Mouse (Mus musculus) stomach, embryonic 16.5 days (tissue): ENCODE data around the gene Txndc16. TPM values are rescaled to one million over a fixed set of nuclear protein-coding genes. Genes with fewer than 3 reads are reported as not detected.
A peak's percentile ranks its signal among the peaks of the same experiment; 100 is the strongest.

Experiments used
- ATAC-seq: fragments of 200-750 bp; cut with Nextera tagmentation; 2 replicates; pipeline ENCODE4 v1.8.0; 2017; ENCODE audit warnings: moderate number of reproducible peaks, moderate TSS enrichment; ENCODE audit not compliant: insufficient read depth, low FRiP score
- H3K27ac ChIP-seq: fragments of 300-500 bp; sonication (generic); 2 replicates; pipeline ENCODE4 v1.5.1; 2014; ENCODE audit warnings: low read length
- H3K27me3 ChIP-seq: fragments of 300-500 bp; sonication (generic); 2 replicates; pipeline ENCODE4 v1.6.1; 2014; ENCODE audit warnings: low read length, control low read depth, mixed read lengths; ENCODE audit not compliant: control insufficient read depth, insufficient read depth
- H3K36me3 ChIP-seq: fragments of 300-500 bp; sonication (generic); 2 replicates; pipeline ENCODE4 v1.6.1; 2014; ENCODE audit warnings: low read length; ENCODE audit not compliant: control insufficient read depth, insufficient read depth
- H3K4me1 ChIP-seq: fragments of 300-500 bp; sonication (generic); 2 replicates; pipeline ENCODE4 v1.6.1; 2014; ENCODE audit warnings: low read length, control low read depth, mixed read lengths; ENCODE audit not compliant: control insufficient read depth, insufficient read depth
- H3K4me2 ChIP-seq: fragments of 300-500 bp; sonication (generic); 2 replicates; pipeline ENCODE4 v1.6.1; 2014; ENCODE audit warnings: low read depth, low read length, mixed read lengths
- H3K4me3 ChIP-seq: fragments of 300-500 bp; sonication (generic); replicated peaks from 2 replicates; pipeline ENCODE4 v1.5.1; 2014; ENCODE audit warnings: mild to moderate bottlenecking, low read length
- H3K9ac ChIP-seq: fragments of 300-500 bp; sonication (generic); 2 replicates; pipeline ENCODE4 v1.6.1; 2014; ENCODE audit warnings: low read length
- H3K9me3 ChIP-seq: fragments of 300-500 bp; sonication (generic); replicated peaks from 2 replicates; pipeline ENCODE4 v1.6.1; 2016; ENCODE audit warnings: low read length, control low read depth; ENCODE audit not compliant: control insufficient read depth
- WGBS: fragments of 180-500 bp; shearing (Covaris S2); extraction: QIAGEN DNeasy Blood & Tissue Kit; methylation state at CpG from one replicate; pipeline ENCODE4 v1.1.7; 2014; 5-methylcytosine and 5-hydroxymethylcytosine counted together
- polyA plus RNA-seq: library from polyadenylated mRNA; unstranded; fragments of >200 nt; fragmentation: Nextera tagmentation; extraction: Ambion mirVana; gene quantifications from 2 replicates; pipeline ENCODE4 v1.2.1, GENCODE M21; 2015

Gene Txndc16
- polyA plus RNA-seq, 1 experiment from 2014 or later, result 12.0 TPM

DNA sequence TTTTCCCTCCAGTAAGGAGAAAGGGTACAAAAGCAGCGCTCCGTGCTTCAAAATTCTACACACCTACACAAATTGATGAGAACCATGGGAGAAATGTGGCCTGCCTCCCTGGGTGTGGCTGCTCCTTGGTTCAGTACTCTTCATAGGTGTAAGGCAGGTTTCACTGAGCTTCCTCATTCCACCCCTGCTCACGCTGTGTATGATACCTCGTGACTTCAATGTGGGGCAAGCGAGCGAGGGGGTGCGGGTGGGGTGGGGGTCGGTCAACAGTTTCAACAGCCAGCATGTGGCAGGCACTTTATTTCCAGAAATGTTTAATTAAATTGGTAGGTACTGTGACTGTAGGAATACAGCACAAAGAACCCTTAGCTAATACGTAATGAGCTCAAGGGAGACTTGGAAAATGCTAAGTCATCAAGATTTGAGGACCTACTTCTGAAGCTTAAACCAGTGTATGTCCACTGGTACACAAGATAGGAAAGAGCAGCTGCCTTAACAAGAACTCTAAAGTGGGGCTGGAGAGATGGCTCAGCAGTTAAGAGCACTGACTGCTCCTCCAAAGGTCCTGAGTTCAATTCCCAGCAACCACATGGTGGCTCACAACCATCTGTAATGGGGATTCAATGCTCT lies 3.3 kb downstream of the Txndc16 start:
- H3K4me1 ChIP-seq, result 0 out of 2 replicates have a peak, but pooled peaks cover 7% of the 10 kb centered on the region

DNA sequence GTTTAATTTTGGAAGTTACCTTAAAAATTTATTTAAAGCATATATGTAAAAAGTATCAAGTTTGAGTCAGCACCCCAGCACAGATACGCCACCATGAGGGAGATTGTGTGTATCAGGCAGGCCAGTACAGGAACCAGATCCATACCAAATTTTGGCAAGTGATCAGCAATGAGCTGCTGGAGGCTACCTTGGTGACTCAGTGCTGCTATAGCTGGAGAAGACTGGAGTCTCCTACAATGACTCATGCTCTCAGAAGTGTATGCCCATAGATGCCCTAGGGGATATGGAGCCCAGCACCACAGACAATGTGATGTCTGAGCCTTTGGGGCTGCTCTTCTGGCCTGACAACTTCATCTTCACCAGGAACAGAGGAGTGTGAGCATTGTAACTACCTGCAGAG lies 8.7 kb downstream of the Txndc16 start:
- no peaks in the 10 kb centered on the region for H3K27me3 ChIP-seq
- no peaks in the 10 kb centered on the region for H3K36me3 ChIP-seq
- H3K9me3 ChIP-seq, result no peaks in the 10 kb centered on the region
- H3K4me3 ChIP-seq, result no peak overlapping the region
- H3K4me2 ChIP-seq, result no peak overlapping the region
- 95% methylated on average over 1 of the region's 1 CpGs for WGBS
- H3K9ac ChIP-seq, result no peak overlapping the region
- H3K27ac ChIP-seq, result no peak overlapping the region
- no peaks in the 10 kb centered on the region for H3K4me1 ChIP-seq
- no peak; the same call in 1 of the 2 replicates for ATAC-seq

More for the DNA sequence above, 3.3 kb downstream of the Txndc16 start:
- Histone ChIP-seq H3K36me3 (no peaks in the 10 kb centered on the region), H3K9me3 (no peaks in the 10 kb centered on the region), H3K27ac (no peak overlapping the region), H3K4me3 (no peak overlapping the region), H3K27me3 (no peaks in the 10 kb centered on the region), H3K9ac (no peak overlapping the region), H3K4me2 (no peak overlapping the region)
- ATAC-seq, result no peak
- WGBS, result 84% methylated on average over 9 of the region's 9 CpGs

DNA sequence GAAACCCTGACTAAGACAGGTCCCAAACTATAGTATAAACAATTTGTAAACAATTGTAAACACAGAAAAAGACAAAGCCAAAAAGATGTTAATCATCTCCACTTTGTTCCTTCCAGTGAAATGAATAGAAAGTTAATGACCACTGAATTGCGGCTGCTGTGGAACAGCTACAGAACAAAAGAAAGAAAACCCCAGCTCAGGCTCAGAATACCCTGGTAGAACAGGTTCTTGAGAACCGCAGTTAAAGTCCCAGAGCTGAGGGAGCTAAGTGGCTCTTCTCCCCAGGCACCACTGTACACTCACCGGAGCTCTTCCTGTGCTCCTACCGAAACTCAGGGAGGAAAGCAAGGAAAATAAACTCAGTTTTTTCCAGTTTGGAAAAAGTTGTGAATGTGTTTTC lies 9.4 kb downstream of the Txndc16 start:
- H3K4me1 ChIP-seq, result no peaks in the 10 kb centered on the region
- H3K36me3 ChIP-seq, result no peaks in the 10 kb centered on the region
- H3K4me3 ChIP-seq, result no peak overlapping the region
- no peak overlapping the region for H3K9ac ChIP-seq
- no peak overlapping the region for H3K4me2 ChIP-seq
- no peaks in the 10 kb centered on the region for H3K9me3 ChIP-seq
- no peaks in the 10 kb centered on the region for H3K27me3 ChIP-seq
- no peak for ATAC-seq
- 66% methylated on average over 4 of the region's 4 CpGs for WGBS
- no peak overlapping the region for H3K27ac ChIP-seq

DNA sequence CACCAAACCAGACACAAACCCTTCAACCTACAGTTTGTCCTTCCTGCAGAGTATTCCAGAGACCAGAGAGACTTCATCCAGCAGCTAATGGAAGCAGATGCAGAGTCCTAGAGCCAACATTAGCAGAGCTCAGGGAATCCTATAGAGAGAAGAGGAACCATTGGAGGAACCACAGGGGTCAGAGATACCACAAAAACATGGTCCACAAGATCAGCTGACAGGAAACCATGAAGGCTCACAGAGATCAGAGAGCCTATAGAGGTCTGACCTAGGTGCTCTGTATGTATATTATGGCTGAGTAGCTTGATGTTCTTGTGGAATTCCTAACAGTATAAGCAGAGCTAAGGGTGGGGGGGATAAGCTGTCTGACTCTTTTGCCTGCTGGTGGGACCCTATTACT lies 19.5 kb downstream of the Txndc16 start:
- H3K36me3 ChIP-seq, result no peaks in the 10 kb centered on the region
- H3K4me2 ChIP-seq, result no peak overlapping the region
- H3K4me3 ChIP-seq, result no peak overlapping the region
- no peak overlapping the region for H3K9ac ChIP-seq
- H3K27ac ChIP-seq, result no peak overlapping the region
- H3K9me3 ChIP-seq, result no peaks in the 10 kb centered on the region
- H3K27me3 ChIP-seq, result no peaks in the 10 kb centered on the region
- H3K4me1 ChIP-seq, result no peaks in the 10 kb centered on the region
- ATAC-seq, result no peak

DNA sequence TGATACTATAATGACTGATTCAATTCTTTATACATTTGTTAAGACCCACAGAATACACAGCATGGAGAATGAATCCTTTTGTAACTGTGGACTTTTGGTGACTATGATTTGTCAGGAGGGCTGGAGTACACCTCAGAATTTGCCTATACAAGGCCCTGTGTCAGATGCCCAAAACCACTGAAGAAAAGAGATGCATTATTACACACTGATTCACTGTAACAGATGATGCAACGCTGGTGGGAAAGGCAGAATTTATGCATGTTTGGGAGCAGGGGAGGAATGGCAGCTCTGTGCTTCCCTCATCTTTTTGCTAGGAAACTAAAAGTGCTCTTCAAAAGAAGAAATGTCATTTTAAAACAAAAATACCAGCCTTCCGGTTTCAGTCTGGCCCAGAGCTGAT lies 29.1 kb downstream of the Txndc16 start:
- H3K4me1 ChIP-seq, result no peaks in the 10 kb centered on the region
- no peaks in the 10 kb centered on the region for H3K36me3 ChIP-seq
- H3K9me3 ChIP-seq, result 0 out of 2 replicates have a peak, but pooled peaks cover 3% of the 10 kb centered on the region
- H3K27me3 ChIP-seq, result no peaks in the 10 kb centered on the region
- 78% methylated on average over 2 of the region's 2 CpGs for WGBS
- ATAC-seq, result no peak
- H3K4me3 ChIP-seq, result no peak overlapping the region
- H3K9ac ChIP-seq, result no peak overlapping the region
- no peak overlapping the region for H3K27ac ChIP-seq
- H3K4me2 ChIP-seq, result no peak overlapping the region

DNA sequence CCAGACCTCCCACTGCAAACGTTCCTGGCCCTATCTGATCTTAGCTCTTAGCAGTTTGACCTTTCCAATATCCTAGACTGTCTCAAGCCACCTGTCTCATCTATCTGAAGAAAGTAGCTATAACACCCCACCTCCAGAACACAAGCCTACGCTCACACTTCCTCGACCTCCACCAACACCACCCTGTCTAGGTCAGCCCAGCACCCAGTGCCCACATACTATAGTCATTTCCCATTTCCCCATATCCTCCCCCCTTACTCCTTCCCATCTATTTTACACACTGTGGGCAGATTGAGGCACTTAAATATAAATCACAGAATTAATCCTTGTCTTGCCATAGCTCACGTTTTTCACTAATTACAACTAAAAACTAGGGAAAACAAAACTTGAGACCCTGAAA lies 38.5 kb downstream of the Txndc16 start:
- Histone ChIP-seq H3K9me3 (no peaks in the 10 kb centered on the region), H3K4me3 (no peak overlapping the region), H3K27ac (no peak overlapping the region), H3K36me3 (no peaks in the 10 kb centered on the region), H3K9ac (no peak overlapping the region), H3K27me3 (no peaks in the 10 kb centered on the region), H3K4me1 (no peaks in the 10 kb centered on the region), H3K4me2 (no peak overlapping the region)
- ATAC-seq, result no peak
- whole genome bisulfite sequencing, result 69% methylated on average over 4 of the region's 4 CpGs

DNA sequence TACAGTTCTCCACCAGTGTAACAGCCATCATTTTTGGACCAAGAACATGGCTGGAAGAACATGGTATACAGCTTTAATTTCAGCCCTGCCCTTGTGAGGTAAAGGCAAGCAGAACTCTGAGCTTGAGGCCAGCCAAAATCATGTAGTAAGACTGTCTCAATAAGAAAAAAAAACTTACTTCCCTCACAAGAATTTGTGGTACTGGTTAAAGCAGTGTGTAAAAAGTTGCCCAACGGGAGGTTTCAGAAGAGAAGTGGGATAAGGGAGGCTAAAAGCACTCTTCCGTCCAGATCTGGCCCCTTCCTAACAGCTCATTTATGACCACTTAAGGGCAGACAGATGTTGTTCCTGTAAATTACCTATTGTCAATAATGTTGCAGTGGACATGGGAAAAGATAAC lies 40.5 kb downstream of the Txndc16 start:
- H3K27me3 ChIP-seq, result no peaks in the 10 kb centered on the region
- WGBS, result 74% methylated on average over 2 of the region's 2 CpGs

DNA sequence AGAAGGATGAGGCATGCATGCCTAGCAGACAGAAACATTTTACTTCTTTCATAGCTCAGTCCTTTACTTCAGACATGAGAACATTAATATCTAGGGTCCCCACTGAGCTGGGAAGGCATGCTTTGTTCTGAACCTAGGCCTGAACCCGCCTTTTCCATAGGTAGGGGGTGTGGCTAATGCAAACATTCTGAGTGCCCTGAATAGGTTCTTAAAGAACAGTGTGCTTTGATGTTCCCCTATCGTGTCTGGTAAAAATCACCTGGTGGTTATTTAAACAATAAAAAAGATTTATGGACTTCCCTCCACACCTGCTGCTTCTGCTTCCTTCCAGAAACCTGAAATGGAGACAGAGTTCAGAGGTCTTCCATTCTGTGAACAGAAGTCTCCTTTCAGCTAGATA lies 40.9 kb downstream of the Txndc16 start:
- no peaks in the 10 kb centered on the region for H3K27me3 ChIP-seq
- H3K36me3 ChIP-seq, result no peaks in the 10 kb centered on the region
- H3K9ac ChIP-seq, result no peak overlapping the region
- no peak overlapping the region for H3K27ac ChIP-seq
- H3K4me1 ChIP-seq, result 0 out of 2 replicates have a peak, but pooled peaks cover 4% of the 10 kb centered on the region
- ATAC-seq, result no peak
- no peaks in the 10 kb centered on the region for H3K9me3 ChIP-seq
- H3K4me2 ChIP-seq, result no peak overlapping the region
- 41% methylated on average over 2 of the region's 2 CpGs for WGBS
- H3K4me3 ChIP-seq, result no peak overlapping the region

More for the DNA sequence above, 40.5 kb downstream of the Txndc16 start:
- H3K4me2 ChIP-seq, result no peak overlapping the region
- H3K4me3 ChIP-seq, result no peak overlapping the region
- ATAC-seq, result no peak
- H3K9ac ChIP-seq, result no peak overlapping the region
- no peak overlapping the region for H3K27ac ChIP-seq
- 0 out of 2 replicates have a peak, but pooled peaks cover 4% of the 10 kb centered on the region for H3K4me1 ChIP-seq
- H3K36me3 ChIP-seq, result no peaks in the 10 kb centered on the region
- no peaks in the 10 kb centered on the region for H3K9me3 ChIP-seq

DNA sequence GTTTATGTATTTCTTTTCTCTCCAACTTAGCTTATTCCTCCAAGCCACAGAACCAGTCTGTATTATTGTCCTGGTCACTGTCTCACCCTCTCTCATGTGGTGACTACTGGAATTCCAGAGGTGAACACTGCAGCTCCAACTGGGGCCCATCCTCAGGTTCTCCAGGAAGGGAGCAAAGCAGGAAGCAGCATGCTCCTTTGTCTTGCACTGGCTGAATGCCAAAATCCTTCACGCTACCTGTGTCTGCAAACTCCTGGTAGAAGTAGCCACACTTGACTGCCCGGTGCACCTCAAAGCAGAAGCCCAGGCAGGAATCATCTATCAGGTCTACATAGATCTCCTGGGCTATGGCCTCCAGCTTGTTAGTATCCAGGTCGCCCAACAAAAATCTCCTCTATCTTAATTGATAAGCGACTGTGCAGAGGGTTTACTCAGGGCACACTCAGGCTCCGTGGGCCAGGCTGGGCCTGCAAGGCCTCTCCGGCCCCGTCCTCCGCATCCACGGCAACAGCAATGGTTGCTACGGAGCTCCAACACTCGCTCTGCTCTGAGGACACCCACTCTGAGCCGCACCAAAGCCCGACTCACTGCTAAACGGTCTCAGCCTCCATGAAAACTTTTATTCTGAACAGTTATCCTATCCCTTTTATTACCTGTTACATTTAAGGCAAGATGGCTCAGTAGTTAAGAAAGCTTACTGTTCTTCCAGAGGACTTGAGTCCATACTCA lies 45.0 kb downstream of the Txndc16 start:
- whole genome bisulfite sequencing, result 67% methylated on average over 14 of the region's 14 CpGs
- Histone ChIP-seq H3K4me3 (no peak overlapping the region), H3K27me3 (no peaks in the 10 kb centered on the region), H3K27ac (no peak overlapping the region), H3K4me1 (0 out of 2 replicates have a peak, but pooled peaks cover 4% of the 10 kb centered on the region), H3K4me2 (no peak overlapping the region), H3K9me3 (no peaks in the 10 kb centered on the region), H3K9ac (no peak overlapping the region), H3K36me3 (no peaks in the 10 kb centered on the region)
- ATAC-seq, result peak; percentile 29; the same call in 1 of the 2 replicates
